Mouse (Mus musculus) retina, postnatal 1 day (tissue): ENCODE measurements around the gene Sesn2.
"Not testable (repeated sequence)": the region's sequence is repeated elsewhere in the genome, so short reads cannot be mapped to it uniquely, and the experiment has no call there.

Source experiments
- DNase-seq: peaks from one replicate; pipeline ENCODE4 v3.0.0-alpha.2; 2012

Sesn2 gene

DNA sequence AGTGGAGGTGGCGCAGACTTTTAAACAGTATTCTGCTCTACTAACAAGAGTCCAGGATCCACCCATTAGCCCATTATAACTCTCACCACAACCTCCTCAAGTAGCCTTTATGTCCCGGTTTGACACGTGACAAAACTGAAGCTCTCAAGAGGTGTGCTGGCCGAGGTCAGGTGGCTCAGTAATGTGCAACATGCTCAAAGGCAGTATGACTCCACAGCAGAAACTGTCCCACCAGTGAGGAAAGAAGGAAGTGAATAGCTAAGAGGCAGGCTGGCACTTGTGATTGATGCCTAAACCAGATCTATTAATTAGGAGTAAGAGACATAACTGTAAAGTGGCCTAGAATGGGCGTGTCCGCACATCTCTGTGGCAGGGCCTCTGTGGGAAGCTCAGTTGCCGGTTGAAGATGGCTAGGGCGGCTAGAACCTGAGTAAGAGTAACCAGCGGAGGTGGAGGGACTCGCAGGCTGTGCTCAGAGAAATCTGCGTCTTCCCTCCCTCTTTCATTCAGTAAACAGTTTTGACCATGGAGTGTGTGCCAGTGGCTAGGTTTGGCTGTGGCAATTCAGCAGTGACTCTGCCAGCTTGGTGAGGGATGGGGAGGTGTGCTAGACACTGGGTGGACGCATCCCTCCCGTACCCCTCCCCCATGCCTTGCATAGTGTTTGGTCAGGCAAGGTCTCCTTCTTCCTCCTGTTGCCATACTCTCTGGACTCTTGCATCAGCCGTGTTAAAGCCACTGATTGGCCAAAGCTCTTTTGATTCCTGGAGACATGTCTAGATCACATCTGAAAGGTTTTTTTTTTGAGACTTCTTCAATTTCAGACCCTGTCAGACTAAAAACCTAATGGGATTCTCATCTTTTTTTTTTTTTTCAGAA, 3.3 kb upstream of the Sesn2 start:
- peak; percentile 30 for DNase-seq

DNA sequence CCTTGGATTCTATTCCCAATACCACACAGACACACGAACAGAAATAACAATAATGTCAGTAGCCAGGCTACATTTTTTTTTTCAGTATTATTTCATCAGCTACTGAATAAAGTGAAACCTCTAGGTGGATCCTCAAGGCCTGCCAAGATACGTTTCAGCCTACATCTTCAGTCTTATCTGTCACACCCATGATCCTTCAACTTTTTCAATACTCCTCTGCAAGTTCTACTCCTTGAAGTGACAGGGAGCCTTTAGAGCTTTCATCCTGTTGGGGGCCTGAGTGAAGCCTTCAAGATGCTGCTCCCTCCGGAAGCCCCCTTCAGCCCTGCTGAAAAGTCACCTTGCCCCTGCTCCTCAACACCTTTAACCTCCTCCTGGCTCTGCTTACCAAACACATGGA, 1.8 kb upstream of the Sesn2 start:
- no peak for DNase-seq

DNA sequence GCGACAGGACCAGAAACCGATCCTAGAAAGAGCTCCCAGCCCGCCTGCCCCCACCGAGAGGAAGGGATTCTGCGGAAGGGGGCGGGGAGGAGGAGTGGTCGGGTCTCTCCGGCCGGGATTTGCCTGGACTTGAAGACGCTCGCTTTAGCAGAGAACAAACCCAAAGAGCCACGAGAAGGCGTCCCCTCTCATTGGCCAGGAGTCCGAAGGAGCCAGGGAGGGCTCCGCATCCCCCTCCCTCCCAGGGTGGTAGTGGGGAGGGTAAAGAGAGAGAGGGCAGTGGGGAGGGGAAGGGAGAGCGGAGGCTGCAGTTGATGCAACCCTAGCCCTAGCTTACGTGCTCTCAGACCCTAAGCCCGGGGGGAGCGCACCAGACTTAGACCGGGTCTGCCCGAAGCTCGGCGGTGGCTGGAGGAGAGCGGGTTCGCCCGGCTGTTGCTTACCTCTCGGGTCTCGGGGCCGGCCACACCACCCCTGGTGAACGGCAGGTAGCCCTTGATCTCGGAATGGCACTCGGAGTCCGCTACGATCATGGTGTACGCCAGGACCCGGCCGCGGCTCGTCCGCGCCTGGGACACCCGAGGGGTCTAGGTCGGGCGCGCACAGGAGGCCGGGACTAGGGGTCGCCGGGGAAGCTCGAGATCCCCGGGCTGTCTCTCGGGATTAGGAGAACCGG, 542 bp downstream of the Sesn2 start:
- DNase-seq: peak; percentile 82

- no peak for DNase-seq
These were observed 3.1 kb downstream of the Sesn2 start for GRCm38 (mm10) chr4:132507210-132507609.

DNA sequence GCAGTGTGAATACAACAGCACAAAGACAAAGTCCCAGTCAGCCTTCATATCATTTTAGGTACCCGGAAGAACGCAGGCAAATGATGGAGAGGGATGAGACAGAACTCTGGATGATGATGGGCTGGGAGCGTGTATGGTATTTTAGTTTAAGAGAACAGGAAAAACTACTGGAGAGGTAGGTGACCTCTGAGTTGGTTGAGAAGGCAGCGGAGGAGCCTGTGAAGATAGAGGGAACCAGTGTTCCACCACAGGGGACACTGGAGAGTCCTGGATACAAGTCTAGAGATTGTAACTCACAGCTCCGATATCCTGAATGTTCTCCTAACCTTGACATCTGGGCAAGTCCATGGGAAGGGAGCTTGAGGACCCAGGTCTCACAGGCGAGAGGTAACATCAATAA, 4.1 kb downstream of the Sesn2 start:
- DNase-seq: no peak

- DNase-seq: no peak
These were observed 4.5 kb downstream of the Sesn2 start for GRCm38 (mm10) chr4:132505800-132506199.

DNA sequence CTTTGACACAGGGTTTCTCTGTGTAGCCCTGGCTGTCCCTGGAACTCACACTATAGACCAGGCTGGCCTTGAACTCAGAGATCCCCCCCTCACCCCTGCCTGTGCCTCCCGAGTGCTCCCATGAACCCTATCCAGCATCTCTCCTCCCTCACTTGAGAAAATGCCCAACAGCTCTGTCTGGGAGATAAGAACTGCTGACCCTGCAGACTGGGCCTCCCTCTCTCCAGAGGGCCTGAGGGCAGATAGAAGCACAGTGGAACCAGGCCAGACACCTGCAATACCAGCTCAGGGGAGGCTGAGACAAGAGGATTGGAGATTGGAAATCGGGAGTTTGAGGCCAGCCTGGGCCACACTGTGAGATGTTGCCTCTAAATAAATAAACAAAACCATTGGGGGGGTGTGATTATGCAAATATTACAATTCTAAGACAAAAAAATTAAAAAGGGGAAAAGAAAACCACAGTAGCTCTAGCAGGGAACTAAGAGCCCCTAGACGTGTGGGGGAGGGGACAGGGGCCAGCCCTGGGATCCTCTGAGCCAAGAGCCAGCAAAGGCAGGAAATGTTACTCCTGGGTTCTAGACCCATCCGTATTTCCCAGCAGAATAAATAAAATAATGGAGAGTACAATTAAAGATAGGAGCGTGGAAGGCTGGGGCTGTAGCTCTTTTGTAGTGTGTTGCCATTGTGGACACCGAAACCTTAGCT, 5.1 kb downstream of the Sesn2 start:
- no peak for DNase-seq

DNA sequence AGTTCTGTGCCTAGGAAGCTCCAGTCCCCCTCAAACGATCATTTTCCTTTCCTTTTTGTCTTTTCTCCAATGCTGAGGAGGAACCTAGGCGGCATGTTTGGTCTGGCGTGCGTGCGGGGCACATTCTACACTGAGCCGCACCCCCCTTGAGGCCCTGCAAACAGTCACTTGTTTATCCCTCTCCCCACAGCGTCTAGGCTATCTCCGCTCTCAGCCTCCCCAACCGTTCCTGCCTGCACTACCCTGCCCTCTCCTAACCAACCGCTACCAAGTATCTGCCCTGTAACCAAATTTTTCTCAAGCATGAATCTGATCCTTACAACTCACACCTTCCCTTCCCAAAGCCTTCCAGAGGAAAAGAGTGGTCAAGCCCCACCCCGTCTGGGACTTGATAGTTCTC, 7.0 kb downstream of the Sesn2 start:
- DNase-seq: no peak

DNA sequence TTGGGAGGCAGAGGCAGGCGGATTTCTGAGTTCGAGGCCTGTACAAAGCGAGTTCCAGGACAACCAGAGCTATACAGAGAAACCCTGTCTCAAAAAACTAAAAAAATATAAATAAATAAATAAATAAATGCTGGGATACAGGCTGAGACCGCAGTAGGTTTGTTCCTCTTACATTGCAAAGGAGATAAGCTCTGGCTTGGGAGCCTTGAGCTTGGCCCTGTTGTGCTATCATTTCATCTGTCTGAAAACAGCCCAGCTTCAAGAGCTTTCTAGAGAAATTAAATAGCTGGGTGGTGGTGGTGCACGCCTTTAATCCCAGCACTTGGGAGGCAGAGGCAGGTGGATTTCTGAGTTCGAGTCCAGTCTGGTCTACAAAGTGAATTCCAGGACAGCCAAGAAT, 8.7 kb downstream of the Sesn2 start:
- DNase-seq: no peak

DNA sequence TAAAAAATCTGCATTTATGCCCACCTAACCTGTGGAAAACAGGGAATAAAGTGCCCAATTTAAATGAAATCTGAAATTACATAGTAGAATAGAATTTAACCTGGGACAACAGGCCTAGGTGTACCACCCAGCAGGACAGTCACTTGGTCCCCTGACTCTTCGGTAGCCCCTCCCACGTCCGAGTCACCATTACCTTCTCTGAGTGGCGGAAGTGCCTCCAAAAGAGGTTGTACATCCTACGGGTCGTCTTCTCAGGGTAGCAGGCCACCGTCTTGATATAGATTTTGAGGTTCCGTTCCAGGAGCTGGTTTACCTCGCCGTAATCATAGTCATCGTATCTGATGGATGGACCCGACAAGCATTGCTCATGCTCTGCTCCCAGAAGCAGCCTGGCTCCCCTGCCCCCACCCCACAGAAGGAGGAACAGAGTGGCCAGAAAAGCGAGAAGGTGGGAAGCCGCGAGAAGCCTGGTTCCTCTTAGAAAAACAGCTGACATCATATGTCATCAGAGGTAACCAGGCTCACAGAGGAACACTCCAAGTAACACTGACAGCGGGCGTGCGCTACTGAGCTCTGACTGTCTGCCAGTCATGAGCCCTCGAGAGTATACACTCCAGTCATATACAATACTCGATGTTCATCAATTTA, 15.9 kb downstream of the Sesn2 start:
- DNase-seq: no peak

DNA sequence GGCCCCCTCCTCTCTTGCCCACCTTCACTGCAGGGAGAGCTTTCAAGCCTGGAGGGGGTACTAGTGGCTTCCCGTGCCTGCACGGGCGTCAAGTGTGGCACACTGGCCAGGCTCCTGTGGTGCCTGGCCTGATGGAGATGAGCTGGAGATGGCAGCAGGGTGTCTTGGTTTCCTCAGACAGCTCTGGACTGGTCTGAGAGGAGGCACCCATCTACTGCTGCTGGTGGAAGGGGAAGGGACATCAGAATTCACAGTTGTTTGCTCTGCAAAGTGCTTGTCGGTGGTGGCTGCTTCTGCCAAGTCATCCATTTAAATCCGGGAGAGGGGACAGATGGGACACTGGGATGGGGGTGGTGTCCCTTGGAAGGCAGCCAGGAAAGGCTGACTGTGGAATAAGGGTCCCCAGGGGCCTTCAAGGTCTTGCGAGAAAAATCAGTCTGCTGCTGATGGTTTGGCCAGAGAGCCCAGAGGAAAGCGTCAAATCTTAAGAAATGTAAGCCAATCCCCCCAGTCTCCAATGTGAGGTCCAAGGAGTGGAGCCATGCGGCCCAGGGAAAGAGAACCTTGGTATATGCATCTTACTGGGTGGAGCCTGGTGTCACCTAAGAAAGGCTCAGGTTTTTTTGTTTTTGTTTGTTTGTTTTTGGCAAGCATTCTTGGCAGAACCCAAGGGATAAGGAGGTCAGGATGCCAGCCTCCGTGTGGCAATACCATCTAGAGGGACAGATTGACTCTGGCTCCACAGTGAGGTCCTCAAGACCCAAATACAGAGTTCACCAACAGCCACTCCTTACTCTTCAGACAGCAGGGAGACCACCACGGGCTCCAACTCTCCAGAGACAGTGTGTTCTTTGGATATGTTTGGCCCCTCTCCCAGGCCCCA, 17.9 kb downstream of the Sesn2 start:
- DNase-seq: peak; percentile 68

DNA sequence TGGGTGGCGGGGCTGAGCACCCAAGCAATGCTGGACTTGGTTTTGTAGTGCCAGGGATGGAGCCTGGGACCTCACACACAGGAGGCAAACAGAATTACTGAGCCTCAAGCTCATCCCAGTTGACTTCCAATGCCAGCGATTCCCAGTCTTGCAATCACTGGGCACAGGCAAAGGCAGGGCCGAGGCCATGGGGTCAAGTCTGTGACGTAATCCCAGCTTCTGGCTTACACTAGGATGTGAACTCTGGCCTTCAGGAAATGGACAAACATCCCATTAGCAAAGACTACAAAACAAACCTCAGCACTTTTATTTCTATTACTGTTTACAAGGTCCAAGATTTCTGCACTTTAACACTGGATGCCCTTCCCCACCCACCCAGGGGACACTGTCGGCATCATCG, 18.6 kb downstream of the Sesn2 start:
- DNase-seq: no peak

GRCm38 (mm10) chr4:132491057-132491456, 19.2 kb downstream of the Sesn2 start:
- no peak for DNase-seq

GRCm38 (mm10) chr4:132490273-132491010, 19.9 kb downstream of the Sesn2 start:
- no peak for DNase-seq

DNA sequence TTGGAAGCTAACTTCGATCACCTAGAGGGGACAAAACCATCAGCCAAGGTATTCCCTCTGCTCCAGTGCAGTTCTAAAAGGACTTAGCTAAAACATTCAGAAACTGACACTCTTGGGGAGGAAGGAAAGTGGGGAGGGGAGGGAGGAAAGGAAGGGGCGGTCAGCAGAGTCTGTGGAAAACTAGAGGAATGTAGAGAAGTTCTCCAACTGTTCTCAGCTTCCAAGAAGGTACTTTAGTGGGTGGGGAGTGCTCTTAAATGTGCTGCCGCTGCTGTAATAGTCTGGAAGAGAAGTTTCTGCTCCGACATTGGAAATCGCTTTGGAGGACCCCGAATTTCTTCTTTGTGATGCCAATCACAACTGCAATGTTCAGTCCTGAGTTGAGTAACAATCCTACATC, 21.3 kb downstream of the Sesn2 start:
- DNase-seq: no peak

DNA sequence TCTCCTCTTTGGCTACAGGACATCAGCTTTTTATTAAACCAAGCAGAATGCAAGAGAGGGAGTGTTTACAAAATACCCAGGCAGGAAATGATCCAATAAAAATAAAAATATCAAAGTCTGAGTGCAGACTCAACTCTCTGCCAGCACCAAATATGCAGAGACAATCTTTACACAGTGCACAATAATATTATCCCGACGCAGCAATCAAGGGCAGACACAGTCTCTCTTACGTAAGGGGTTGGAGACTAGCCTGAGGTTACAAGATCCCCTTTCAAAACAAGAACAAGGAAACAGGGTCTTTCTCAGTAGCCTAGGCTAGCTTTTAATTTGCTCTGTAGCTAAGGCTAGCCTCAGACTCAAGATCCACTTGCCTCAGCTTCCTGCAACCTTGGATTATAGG, 21.8 kb downstream of the Sesn2 start:
- no peak for DNase-seq

DNA sequence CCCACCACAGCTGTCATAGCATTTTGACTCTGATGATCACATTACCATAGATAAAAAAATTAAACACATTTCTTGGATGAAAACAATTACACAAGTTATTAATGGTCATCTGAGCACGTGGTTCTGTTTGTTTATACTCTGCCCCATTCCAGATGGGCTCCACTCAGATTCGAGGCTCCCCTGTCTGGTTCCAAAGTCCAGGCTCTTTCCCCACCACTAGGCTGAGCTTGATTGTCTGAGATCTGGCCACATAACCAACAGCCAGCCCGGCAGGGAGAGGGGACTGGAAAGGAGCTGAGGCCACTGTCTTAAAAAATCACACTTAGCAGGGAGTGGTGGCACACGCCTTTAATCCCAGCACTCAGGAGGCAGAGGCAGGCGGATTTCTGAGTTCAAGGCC, 25.5 kb downstream of the Sesn2 start:
- DNase-seq: no peak

GRCm38 (mm10) chr4:132484231-132484630, 26.1 kb downstream of the Sesn2 start:
- no peak for DNase-seq

GRCm38 (mm10) chr4:132482956-132483608, 27.2 kb downstream of the Sesn2 start:
- DNase-seq: no peak

DNA sequence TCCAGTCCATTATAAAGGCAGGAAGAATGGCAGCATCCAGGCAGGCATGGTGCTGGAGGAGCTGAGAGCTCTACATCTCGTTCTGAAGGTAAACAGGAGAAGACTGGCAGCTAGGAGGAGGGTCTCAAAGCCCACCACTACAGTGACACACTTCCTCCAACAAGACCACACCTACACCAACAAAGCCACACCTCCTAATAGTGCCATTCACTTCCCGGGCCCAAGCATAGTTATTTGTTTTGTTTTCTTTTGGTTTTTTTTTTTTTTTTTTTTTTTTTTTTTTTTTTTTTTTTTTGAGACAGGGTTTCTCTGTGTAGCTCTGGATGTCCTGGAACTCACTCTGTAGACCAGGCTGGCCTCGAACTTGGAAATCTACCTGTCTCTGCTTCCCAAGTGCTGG, 28.2 kb downstream of the Sesn2 start:
- DNase-seq: not testable (repeated sequence)

GRCm38 (mm10) chr4:132477833-132478232, 32.5 kb downstream of the Sesn2 start:
- DNase-seq: no peak
